Mouse (Mus musculus): Measurements from ENCODE around the gene Cysrt1. TPM values are rescaled to one million over a fixed set of nuclear protein-coding genes. Genes with fewer than 3 reads are reported as not detected.
A peak's percentile ranks its signal among the peaks of the same experiment; 100 is the strongest.

Cysrt1 gene
- polyA plus RNA-seq, 1 experiment from 2014 or later: not detected

GRCm38 (mm10) chr2:25221331-25221772 lies 20.9 kb downstream of the Cysrt1 start:
- Histone ChIP-seq H3K4me2 (replicated peaks) (no peak overlapping the region), H3K27ac (replicated peaks) (no peak overlapping the region), H3K4me1 (peaks cover 18% of the 10 kb centered on the region), H3K9me3 (no peaks in the 10 kb centered on the region), H3K4me3 (no peak overlapping the region), H3K36me3 (peaks cover 12% of the 10 kb centered on the region), H3K27me3 (no peaks in the 10 kb centered on the region), H3K9ac (replicated peaks) (no peak overlapping the region)
- WGBS: 75% methylated on average over 5 of the region's 5 CpGs
- no peak for ATAC-seq (ENCODE audit: low FRiP score, low read depth)

GRCm38 (mm10) chr2:25218445-25218844 lies 23.8 kb downstream of the Cysrt1 start, which contains the start of gene Fam166a:
Gene Fam166a, plus strand, starts transcription at chr2:25218745.
- Histone ChIP-seq H3K4me3 (no peak within 1 kb of the TSS), H3K27me3 (peaks cover 9% of the 10 kb centered on the region), H3K4me1 (peaks cover 6% of the 10 kb centered on the region), H3K27ac (replicated peaks) (no peak within 1 kb of the TSS), H3K4me2 (replicated peaks) (no peak within 1 kb of the TSS), H3K9ac (replicated peaks) (0 out of 2 replicates have a peak within 1 kb of the TSS, but pooled peaks have one; percentile 20), H3K9me3 (no peaks in the 10 kb centered on the region), H3K36me3 (peaks cover 12% of the 10 kb centered on the region)
- no peak for ATAC-seq (ENCODE audit: low FRiP score, low read depth)

GRCm38 (mm10) chr2:25217666-25218065 lies 24.6 kb downstream of the Cysrt1 start:
- Histone ChIP-seq H3K4me2 (replicated peaks) (no peak overlapping the region), H3K4me1 (no peaks in the 10 kb centered on the region; the same call in 1 of the 2 replicates), H3K36me3 (peaks cover 12% of the 10 kb centered on the region), H3K9ac (replicated peaks) (no peak overlapping the region), H3K27ac (replicated peaks) (no peak overlapping the region), H3K4me3 (no peak overlapping the region), H3K27me3 (peaks cover 15% of the 10 kb centered on the region), H3K9me3 (no peaks in the 10 kb centered on the region)
- 64% methylated on average over 2 of the region's 2 CpGs for WGBS
- no peak for ATAC-seq (ENCODE audit: low FRiP score, low read depth)

GRCm38 (mm10) chr2:25214444-25214843 lies 27.8 kb downstream of the Cysrt1 start, which contains the start of gene Stpg3:
Gene Stpg3, minus strand, starts transcription at chr2:25214637.
- H3K4me1 ChIP-seq: peaks cover 18% of the 10 kb centered on the region
- ATAC-seq (ENCODE audit: low FRiP score, low read depth): no peak
- peaks cover 15% of the 10 kb centered on the region for H3K27me3 ChIP-seq
- no peak within 1 kb of the TSS for H3K27ac ChIP-seq (replicated peaks)
- no peak within 1 kb of the TSS for H3K4me2 ChIP-seq (replicated peaks)
- H3K9ac ChIP-seq (replicated peaks): no peak within 1 kb of the TSS
- H3K36me3 ChIP-seq: no peaks in the 10 kb centered on the region
- H3K4me3 ChIP-seq: no peak within 1 kb of the TSS
- H3K9me3 ChIP-seq: no peaks in the 10 kb centered on the region
- 67% methylated on average over 3 of the region's 3 CpGs for WGBS

GRCm38 (mm10) chr2:25213266-25213865 lies 28.9 kb downstream of the Cysrt1 start:
- H3K9me3 ChIP-seq: no peaks in the 10 kb centered on the region
- no peak overlapping the region for H3K9ac ChIP-seq (replicated peaks)
- no peak overlapping the region for H3K4me3 ChIP-seq
- H3K36me3 ChIP-seq: peaks cover under 1% of the 10 kb centered on the region; the same call in 1 of the 2 replicates
- WGBS: 63% methylated on average over 23 of the region's 23 CpGs
- no peak for ATAC-seq (ENCODE audit: low FRiP score, low read depth)
- H3K4me2 ChIP-seq (replicated peaks): no peak overlapping the region
- H3K27me3 ChIP-seq: peaks cover 15% of the 10 kb centered on the region
- H3K27ac ChIP-seq (replicated peaks): no peak overlapping the region
- peaks cover 22% of the 10 kb centered on the region for H3K4me1 ChIP-seq

GRCm38 (mm10) chr2:25211121-25211670 lies 31.1 kb downstream of the Cysrt1 start, which contains the start of gene Nelfb:
Gene Nelfb, minus strand, starts transcription at chr2:25211489.
- H3K9ac ChIP-seq (replicated peaks): peak within 1 kb of the TSS; percentile 89
- peak within 1 kb of the TSS; percentile 96 for H3K4me2 ChIP-seq (replicated peaks)
- H3K36me3 ChIP-seq: peaks cover 22% of the 10 kb centered on the region
- H3K9me3 ChIP-seq: no peaks in the 10 kb centered on the region
- H3K4me3 ChIP-seq: peak within 1 kb of the TSS; percentile 90
- under 1% methylated on average over 44 of the region's 44 CpGs for WGBS
- H3K4me1 ChIP-seq: peaks cover 22% of the 10 kb centered on the region
- H3K27me3 ChIP-seq: peaks cover 13% of the 10 kb centered on the region
- H3K27ac ChIP-seq (replicated peaks): peak within 1 kb of the TSS; percentile 87
- peak; percentile 94 for ATAC-seq (ENCODE audit: low FRiP score, low read depth)

- Histone ChIP-seq H3K4me1 (peaks cover 22% of the 10 kb centered on the region), H3K36me3 (peaks cover 27% of the 10 kb centered on the region), H3K27ac (replicated peaks) (peak overlapping the region; percentile 87), H3K9me3 (no peaks in the 10 kb centered on the region), H3K9ac (replicated peaks) (peak overlapping the region; percentile 89), H3K4me2 (replicated peaks) (peak overlapping the region; percentile 96), H3K27me3 (peaks cover 9% of the 10 kb centered on the region; the same call in 1 of the 2 replicates), H3K4me3 (peak overlapping the region; percentile 90)
- under 1% methylated on average over 24 of the region's 24 CpGs for WGBS
- ATAC-seq (ENCODE audit: low FRiP score, low read depth): no peak; the same call in 1 of the 2 replicates
Measured at GRCm38 (mm10) chr2:25210686-25211085, 31.6 kb downstream of the Cysrt1 start.

GRCm38 (mm10) chr2:25207593-25207992 lies 34.7 kb downstream of the Cysrt1 start:
- WGBS: 88% methylated on average over 1 of the region's 1 CpGs
- no peak overlapping the region for H3K9ac ChIP-seq (replicated peaks)
- H3K27ac ChIP-seq (replicated peaks): no peak overlapping the region
- peaks cover 22% of the 10 kb centered on the region for H3K4me1 ChIP-seq
- no peaks in the 10 kb centered on the region for H3K9me3 ChIP-seq
- H3K4me3 ChIP-seq: no peak overlapping the region
- H3K27me3 ChIP-seq: no peaks in the 10 kb centered on the region
- no peak for ATAC-seq (ENCODE audit: low FRiP score, low read depth)
- H3K36me3 ChIP-seq: peaks cover 58% of the 10 kb centered on the region
- no peak overlapping the region for H3K4me2 ChIP-seq (replicated peaks)

- Histone ChIP-seq H3K9me3 (no peaks in the 10 kb centered on the region), H3K4me2 (replicated peaks) (no peak overlapping the region), H3K9ac (replicated peaks) (no peak overlapping the region), H3K27ac (replicated peaks) (no peak overlapping the region), H3K4me3 (no peak overlapping the region), H3K27me3 (no peaks in the 10 kb centered on the region), H3K4me1 (no peaks in the 10 kb centered on the region; the same call in 1 of the 2 replicates), H3K36me3 (peaks cover 90% of the 10 kb centered on the region)
- 66% methylated on average over 4 of the region's 4 CpGs for WGBS
- no peak; the same call in 1 of the 2 replicates for ATAC-seq (ENCODE audit: low FRiP score, low read depth)
Measured at GRCm38 (mm10) chr2:25203631-25204214, 38.5 kb downstream of the Cysrt1 start.

- peaks cover 6% of the 10 kb centered on the region; the same call in 1 of the 2 replicates for H3K4me1 ChIP-seq
- no peak overlapping the region for H3K27ac ChIP-seq (replicated peaks)
- H3K36me3 ChIP-seq: peaks cover 62% of the 10 kb centered on the region
- no peak overlapping the region for H3K4me2 ChIP-seq (replicated peaks)
- no peak overlapping the region for H3K4me3 ChIP-seq
- no peak overlapping the region for H3K9ac ChIP-seq (replicated peaks)
- peaks cover 22% of the 10 kb centered on the region for H3K27me3 ChIP-seq
- no peak for ATAC-seq (ENCODE audit: low FRiP score, low read depth)
- 94% methylated on average over 2 of the region's 2 CpGs for WGBS
- no peaks in the 10 kb centered on the region for H3K9me3 ChIP-seq
Measured at GRCm38 (mm10) chr2:25200631-25201030, 41.6 kb downstream of the Cysrt1 start.

- Histone ChIP-seq H3K27me3 (peaks cover 44% of the 10 kb centered on the region), H3K9ac (replicated peaks) (no peak overlapping the region), H3K4me3 (no peak overlapping the region), H3K27ac (replicated peaks) (no peak overlapping the region), H3K4me2 (replicated peaks) (no peak overlapping the region), H3K9me3 (no peaks in the 10 kb centered on the region), H3K36me3 (peaks cover 35% of the 10 kb centered on the region), H3K4me1 (peaks cover 12% of the 10 kb centered on the region)
- no peak for ATAC-seq (ENCODE audit: low FRiP score, low read depth)
Measured at GRCm38 (mm10) chr2:25197946-25198345, 44.3 kb downstream of the Cysrt1 start.

GRCm38 (mm10) chr2:25197191-25197590 lies 45.1 kb downstream of the Cysrt1 start:
- Histone ChIP-seq H3K9me3 (no peaks in the 10 kb centered on the region), H3K9ac (replicated peaks) (no peak overlapping the region), H3K4me3 (no peak overlapping the region), H3K36me3 (peaks cover 28% of the 10 kb centered on the region), H3K4me1 (peaks cover 12% of the 10 kb centered on the region), H3K4me2 (replicated peaks) (no peak overlapping the region), H3K27ac (replicated peaks) (no peak overlapping the region; the same call in 1 of the 2 replicates), H3K27me3 (peaks cover 44% of the 10 kb centered on the region)
- WGBS: 14% methylated on average over 2 of the region's 2 CpGs
- no peak for ATAC-seq (ENCODE audit: low FRiP score, low read depth)

Data from midbrain, embryonic 12.5 days (tissue).